Mouse (Mus musculus) neural tube, embryonic 12.5 days (tissue): ENCODE data around the gene Btg2. TPM values are rescaled to one million over a fixed set of nuclear protein-coding genes. Genes with fewer than 3 reads are reported as not detected.

Experiments used
- ATAC-seq: fragments of 200-750 bp; cut with Nextera tagmentation; 2 replicates; pipeline ENCODE4 v1.8.0; 2017; ENCODE audit warnings: low read depth, mild to moderate bottlenecking, moderate TSS enrichment, moderate library complexity; ENCODE audit not compliant: low FRiP score
- H3K27ac ChIP-seq: fragments of 300-500 bp; sonication (generic); 2 replicates; pipeline ENCODE4 v1.5.1; 2016
- H3K27me3 ChIP-seq: fragments of 300-500 bp; sonication (generic); replicated peaks from 2 replicates; pipeline ENCODE4 v1.6.1; 2016; ENCODE audit warnings: mild to moderate bottlenecking
- H3K36me3 ChIP-seq: fragments of 300-500 bp; sonication (generic); 2 replicates; pipeline ENCODE4 v1.6.1; 2016; ENCODE audit warnings: mild to moderate bottlenecking
- H3K4me1 ChIP-seq: fragments of 300-500 bp; sonication (generic); 2 replicates; pipeline ENCODE4 v1.6.1; 2016
- H3K4me2 ChIP-seq: fragments of 300-500 bp; sonication (generic); replicated peaks from 2 replicates; pipeline ENCODE4 v1.6.1; 2016; ENCODE audit warnings: mild to moderate bottlenecking
- H3K4me3 ChIP-seq: fragments of 300-500 bp; sonication (generic); 2 replicates; pipeline ENCODE4 v1.5.1; 2016
- H3K9ac ChIP-seq: fragments of 300-500 bp; sonication (generic); 2 replicates; pipeline ENCODE4 v1.6.1; 2016; ENCODE audit warnings: mild to moderate bottlenecking
- H3K9me3 ChIP-seq: fragments of 300-500 bp; sonication (generic); 2 replicates; pipeline ENCODE4 v1.6.1; 2016; ENCODE audit warnings: mild to moderate bottlenecking
- WGBS: fragments of 180-500 bp; shearing (Covaris S2); methylation state at CpG from one replicate; pipeline ENCODE4 v1.1.7; 2016; 5-methylcytosine and 5-hydroxymethylcytosine counted together
- polyA plus RNA-seq: library from polyadenylated mRNA; unstranded; fragments of >200 nt; fragmentation: Nextera tagmentation; extraction: Ambion mirVana; gene quantifications from 2 replicates; pipeline ENCODE4 v1.2.1, GENCODE M21; 2016

The Btg2 gene
- 114 and 120 TPM in 2 replicates for polyA plus RNA-seq

DNA sequence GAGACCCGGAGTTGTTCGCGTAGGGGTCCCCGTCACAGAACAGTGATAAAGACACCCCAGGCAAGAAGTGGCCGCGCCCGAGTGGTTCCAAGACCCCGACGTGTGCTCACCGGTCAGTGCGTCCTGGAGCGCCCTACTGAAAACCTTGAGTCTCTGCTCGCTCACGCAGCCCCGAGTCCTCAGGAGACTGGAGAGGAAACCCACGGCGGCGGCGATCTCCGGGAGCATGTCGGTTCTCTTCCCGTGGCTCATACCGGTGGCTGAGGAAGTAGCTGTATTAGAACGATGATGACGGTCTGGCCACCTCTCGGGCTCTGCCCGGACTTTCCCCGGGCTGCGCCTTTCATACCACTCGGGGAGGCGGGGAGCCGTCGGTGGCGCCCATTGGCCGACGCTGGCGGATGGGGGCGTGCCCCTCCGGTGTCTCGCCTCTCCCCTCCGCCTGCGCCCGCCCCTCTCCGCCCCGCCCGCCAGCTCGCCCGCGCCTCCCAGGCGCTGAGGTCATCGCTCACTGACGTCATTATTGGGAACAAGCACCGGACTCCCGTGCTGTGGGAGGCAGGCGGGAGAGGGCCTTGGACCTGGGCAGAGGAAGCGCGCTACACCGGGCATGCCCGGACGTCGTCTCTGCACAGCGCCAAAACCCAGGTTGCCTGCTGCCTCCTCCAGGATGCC, at the start of gene Btg2:
Gene Btg2 (minus strand): TSS at position 319 of the 675 bp plus-strand sequence.
- H3K4me1 ChIP-seq, result peaks cover 52% of the 10 kb centered on the region
- WGBS, result under 1% methylated on average over 62 of the region's 62 CpGs

DNA sequence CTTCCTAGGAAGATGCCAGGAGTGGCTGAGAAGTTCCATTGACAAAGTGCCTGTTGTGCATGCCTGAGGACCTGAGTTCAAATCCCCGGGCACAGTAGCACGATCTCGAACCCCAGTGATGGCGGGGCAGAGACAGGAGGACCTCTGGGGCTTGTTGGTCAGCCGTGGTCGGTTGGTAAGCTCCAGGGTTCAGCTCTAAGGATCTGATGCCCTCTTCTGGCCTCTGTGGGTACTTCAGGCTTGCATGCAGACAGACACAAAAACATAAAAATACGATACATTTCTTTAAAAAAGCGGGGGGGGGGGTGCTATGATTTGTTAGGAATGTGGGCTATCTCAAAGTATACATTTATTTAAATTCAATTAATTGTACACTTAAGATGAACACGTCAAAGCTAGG, 43.3 kb upstream of the Btg2 start:
- WGBS, result 61% methylated on average over 9 of the region's 9 CpGs
- no peaks in the 10 kb centered on the region for H3K9me3 ChIP-seq
- H3K27ac ChIP-seq, result no peak overlapping the region
- ATAC-seq, result no peak
- no peak overlapping the region for H3K4me3 ChIP-seq
- no peaks in the 10 kb centered on the region for H3K27me3 ChIP-seq
- H3K36me3 ChIP-seq, result no peaks in the 10 kb centered on the region
- no peak overlapping the region for H3K4me2 ChIP-seq
- H3K4me1 ChIP-seq, result no peaks in the 10 kb centered on the region
- H3K9ac ChIP-seq, result no peak overlapping the region

More for the DNA sequence above, at the start of gene Btg2:
- peak within 1 kb of the TSS; percentile 44 for H3K27ac ChIP-seq
- H3K9ac ChIP-seq, result peak within 1 kb of the TSS; percentile 84
- ATAC-seq, result peak; percentile 92
- H3K36me3 ChIP-seq, result peaks cover 15% of the 10 kb centered on the region
- H3K4me3 ChIP-seq, result peak within 1 kb of the TSS; percentile 71
- H3K4me2 ChIP-seq, result peak within 1 kb of the TSS; percentile 71
- no peaks in the 10 kb centered on the region for H3K9me3 ChIP-seq
- H3K27me3 ChIP-seq, result no peaks in the 10 kb centered on the region

DNA sequence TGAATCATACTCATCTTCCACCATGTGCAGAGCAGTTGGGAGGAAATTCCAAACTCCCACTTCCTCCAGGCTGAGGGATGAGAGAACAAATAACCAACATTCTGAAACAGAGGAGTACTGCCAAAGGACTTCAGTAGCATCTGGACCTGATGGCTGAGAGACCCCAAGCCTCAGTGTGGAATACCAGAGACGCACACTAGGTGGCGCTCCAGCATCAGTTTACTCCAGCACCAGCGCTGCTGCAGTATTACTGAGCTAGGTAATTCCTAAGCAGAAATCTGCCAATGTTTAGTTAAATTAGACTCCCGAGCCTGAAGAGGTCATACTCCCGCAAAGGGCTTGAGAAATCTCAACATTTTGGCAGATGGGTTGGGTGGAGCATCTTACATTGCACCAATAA, 41.3 kb upstream of the Btg2 start:
- Histone ChIP-seq H3K9ac (no peak overlapping the region), H3K4me2 (no peak overlapping the region), H3K4me1 (0 out of 2 replicates have a peak, but pooled peaks cover 6% of the 10 kb centered on the region), H3K4me3 (no peak overlapping the region), H3K27ac (no peak overlapping the region), H3K9me3 (no peaks in the 10 kb centered on the region), H3K36me3 (no peaks in the 10 kb centered on the region), H3K27me3 (no peaks in the 10 kb centered on the region)
- 4% methylated on average over 5 of the region's 5 CpGs for WGBS
- 0 out of 2 replicates have a peak, but pooled peaks have one; percentile 41 for ATAC-seq

DNA sequence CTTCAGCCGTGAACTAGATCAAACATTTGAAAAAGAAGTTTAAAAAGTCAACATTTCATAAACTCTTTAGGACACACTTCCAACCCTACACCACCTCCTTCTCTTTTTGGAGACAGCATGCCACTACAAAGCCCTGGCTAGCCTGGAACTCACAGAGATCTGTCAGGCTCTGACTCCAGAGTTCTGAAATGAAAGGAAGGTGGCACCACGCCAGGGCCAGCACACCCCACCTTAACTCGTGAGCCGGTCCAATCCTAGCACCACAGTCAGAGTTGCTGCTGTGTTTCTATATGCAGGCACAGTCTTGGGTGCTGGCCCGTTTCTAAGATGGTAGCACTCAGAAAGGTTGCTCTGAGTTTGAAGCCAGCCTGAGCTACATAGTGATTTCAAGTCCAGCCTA, 38.2 kb upstream of the Btg2 start:
- Histone ChIP-seq H3K4me2 (no peak overlapping the region), H3K4me1 (peaks cover 6% of the 10 kb centered on the region; the same call in 1 of the 2 replicates), H3K36me3 (no peaks in the 10 kb centered on the region), H3K9ac (no peak overlapping the region), H3K27ac (no peak overlapping the region), H3K9me3 (no peaks in the 10 kb centered on the region), H3K27me3 (no peaks in the 10 kb centered on the region), H3K4me3 (no peak overlapping the region)
- ATAC-seq, result no peak
- 83% methylated on average over 5 of the region's 5 CpGs for WGBS

DNA sequence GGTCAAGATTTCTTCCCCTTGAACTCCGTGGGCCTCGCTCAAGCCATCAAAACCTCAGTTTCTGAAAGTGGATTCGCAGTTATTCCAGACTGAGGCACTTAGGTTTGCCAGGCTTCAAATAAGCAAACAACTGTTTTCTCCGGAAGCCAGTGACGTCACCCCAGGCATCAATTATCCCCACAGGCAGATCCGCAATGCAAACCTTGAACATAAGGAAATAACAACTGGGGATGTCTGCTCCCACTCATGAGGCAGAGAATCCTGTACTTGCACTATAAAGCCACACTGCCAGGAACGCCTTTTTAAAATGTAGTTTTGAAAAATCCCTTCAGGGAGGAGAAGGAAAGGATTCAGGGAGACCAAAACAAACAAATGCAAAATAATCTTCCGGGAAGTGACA, 36.5 kb upstream of the Btg2 start:
- Histone ChIP-seq H3K9ac (no peak overlapping the region), H3K27ac (no peak overlapping the region)

GRCm38 (mm10) chr1:134114730-134115129, 35.8 kb upstream of the Btg2 start:
- no peak for ATAC-seq
- H3K36me3 ChIP-seq, result no peaks in the 10 kb centered on the region
- 86% methylated on average over 13 of the region's 13 CpGs for WGBS
- H3K27ac ChIP-seq, result no peak overlapping the region
- H3K27me3 ChIP-seq, result no peaks in the 10 kb centered on the region
- no peak overlapping the region for H3K4me3 ChIP-seq
- no peak overlapping the region for H3K4me2 ChIP-seq
- H3K4me1 ChIP-seq, result peaks cover 6% of the 10 kb centered on the region; the same call in 1 of the 2 replicates
- H3K9ac ChIP-seq, result no peak overlapping the region
- no peaks in the 10 kb centered on the region for H3K9me3 ChIP-seq

More for the DNA sequence above, 36.5 kb upstream of the Btg2 start:
- ATAC-seq, result no peak
- Histone ChIP-seq H3K9me3 (no peaks in the 10 kb centered on the region), H3K4me3 (no peak overlapping the region), H3K4me1 (peaks cover 6% of the 10 kb centered on the region; the same call in 1 of the 2 replicates), H3K36me3 (no peaks in the 10 kb centered on the region), H3K27me3 (no peaks in the 10 kb centered on the region), H3K4me2 (no peak overlapping the region)
- WGBS, result 62% methylated on average over 8 of the region's 8 CpGs

DNA sequence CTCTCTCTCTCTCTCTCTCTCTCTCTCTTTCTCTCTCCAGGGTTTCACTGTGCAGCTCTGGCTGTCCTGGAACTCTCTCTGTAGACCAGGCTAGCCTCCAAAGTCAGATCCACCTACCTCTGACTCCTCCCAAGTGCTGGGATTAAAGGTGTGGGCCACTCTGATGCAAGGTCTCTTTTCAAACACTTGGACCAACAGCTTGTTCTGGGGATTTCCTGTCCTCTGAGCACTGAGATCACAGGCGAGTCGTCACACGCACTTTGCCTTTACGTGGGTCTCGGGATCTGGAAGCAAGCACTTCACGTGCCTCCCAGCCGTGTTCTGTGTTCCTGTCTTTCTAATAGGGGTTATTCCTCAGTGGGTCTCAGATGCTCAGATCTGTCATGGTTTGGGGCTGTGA, 35.1 kb upstream of the Btg2 start:
- 87% methylated on average over 7 of the region's 7 CpGs for WGBS
- no peaks in the 10 kb centered on the region for H3K27me3 ChIP-seq
- no peak for ATAC-seq

GRCm38 (mm10) chr1:134113560-134113959, 34.6 kb upstream of the Btg2 start:
- Histone ChIP-seq H3K36me3 (no peaks in the 10 kb centered on the region), H3K9ac (no peak overlapping the region), H3K4me2 (no peak overlapping the region), H3K27me3 (no peaks in the 10 kb centered on the region), H3K4me3 (no peak overlapping the region), H3K27ac (no peak overlapping the region), H3K9me3 (no peaks in the 10 kb centered on the region), H3K4me1 (peaks cover 6% of the 10 kb centered on the region; the same call in 1 of the 2 replicates)
- 71% methylated on average over 5 of the region's 5 CpGs for WGBS
- no peak for ATAC-seq

More for the DNA sequence above, 35.1 kb upstream of the Btg2 start:
- Histone ChIP-seq H3K4me1 (peaks cover 6% of the 10 kb centered on the region; the same call in 1 of the 2 replicates), H3K4me3 (no peak overlapping the region), H3K9ac (no peak overlapping the region), H3K4me2 (no peak overlapping the region), H3K9me3 (no peaks in the 10 kb centered on the region), H3K36me3 (no peaks in the 10 kb centered on the region), H3K27ac (no peak overlapping the region)

- Histone ChIP-seq H3K9me3 (no peaks in the 10 kb centered on the region), H3K9ac (no peak within 1 kb of the TSS), H3K27me3 (no peaks in the 10 kb centered on the region), H3K4me2 (no peak within 1 kb of the TSS), H3K27ac (no peak within 1 kb of the TSS), H3K4me1 (peaks cover 6% of the 10 kb centered on the region; the same call in 1 of the 2 replicates), H3K4me3 (no peak within 1 kb of the TSS), H3K36me3 (no peaks in the 10 kb centered on the region)
- 71% methylated on average over 4 of the region's 4 CpGs for WGBS
- no peak for ATAC-seq
These were observed 32.1 kb upstream of the Btg2 start, which contains the start of gene Chit1 for GRCm38 (mm10) chr1:134110979-134111378. TSS of gene Chit1 (plus strand) at chr1:134111242.

DNA sequence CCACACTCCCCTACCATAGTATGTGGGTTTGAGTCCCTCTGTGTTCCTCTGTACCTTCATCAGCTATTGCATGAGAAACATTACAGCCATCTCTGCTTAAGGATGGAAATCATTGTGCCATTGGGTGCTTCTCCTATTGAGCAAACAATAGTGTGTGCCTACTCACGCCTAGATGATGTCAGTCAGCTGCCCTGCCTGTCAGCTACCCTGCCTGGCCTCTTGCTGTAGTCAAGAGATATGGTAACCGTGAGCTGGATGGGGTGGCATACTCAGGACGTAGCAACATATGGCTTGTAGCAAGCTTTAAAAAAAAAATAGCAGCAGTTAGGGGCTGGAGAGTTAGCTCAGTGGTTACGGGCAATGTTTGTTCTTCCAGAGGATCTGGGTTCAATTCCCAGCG, 31.5 kb upstream of the Btg2 start:
- no peak overlapping the region for H3K9ac ChIP-seq
- no peak overlapping the region for H3K4me3 ChIP-seq
- no peaks in the 10 kb centered on the region for H3K27me3 ChIP-seq
- H3K4me1 ChIP-seq, result peaks cover 1% of the 10 kb centered on the region; the same call in 1 of the 2 replicates
- no peak overlapping the region for H3K4me2 ChIP-seq
- H3K27ac ChIP-seq, result no peak overlapping the region
- no peaks in the 10 kb centered on the region for H3K36me3 ChIP-seq
- no peak for ATAC-seq
- H3K9me3 ChIP-seq, result no peaks in the 10 kb centered on the region
- 88% methylated on average over 5 of the region's 5 CpGs for WGBS

- Histone ChIP-seq H3K27ac (no peak overlapping the region), H3K4me3 (no peak overlapping the region), H3K4me2 (no peak overlapping the region), H3K36me3 (no peaks in the 10 kb centered on the region), H3K9me3 (no peaks in the 10 kb centered on the region), H3K27me3 (no peaks in the 10 kb centered on the region), H3K9ac (no peak overlapping the region), H3K4me1 (no peaks in the 10 kb centered on the region; the same call in 1 of the 2 replicates)
- WGBS, result 89% methylated on average over 3 of the region's 3 CpGs
- no peak; the same call in 1 of the 2 replicates for ATAC-seq
These were observed 31.1 kb upstream of the Btg2 start for GRCm38 (mm10) chr1:134110015-134110414.

DNA sequence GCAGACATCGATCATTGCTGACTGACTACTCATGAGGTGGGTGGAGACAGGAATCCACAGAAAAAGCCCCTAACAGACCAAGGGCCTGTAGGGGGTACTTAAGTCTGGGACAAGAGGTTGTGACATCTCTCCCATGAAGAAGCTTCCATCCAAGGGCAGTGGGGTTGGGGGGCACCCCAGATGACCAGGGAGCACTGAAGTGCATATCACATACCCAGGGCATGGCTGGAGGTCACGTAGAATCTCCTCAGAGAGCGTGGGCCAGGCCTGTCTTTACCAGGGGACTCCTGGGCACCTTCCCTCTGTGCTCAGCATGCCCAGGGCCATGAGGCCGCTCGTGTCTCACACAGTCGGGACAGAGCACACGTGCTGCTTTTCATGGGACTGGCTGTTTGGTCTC, 28.9 kb upstream of the Btg2 start:
- Histone ChIP-seq H3K27me3 (no peaks in the 10 kb centered on the region), H3K4me1 (peaks cover 6% of the 10 kb centered on the region; the same call in 1 of the 2 replicates), H3K4me2 (no peak overlapping the region), H3K4me3 (no peak overlapping the region), H3K36me3 (no peaks in the 10 kb centered on the region; the same call in 1 of the 2 replicates), H3K9me3 (no peaks in the 10 kb centered on the region), H3K27ac (no peak overlapping the region), H3K9ac (no peak overlapping the region)
- no peak for ATAC-seq
- WGBS, result 89% methylated on average over 7 of the region's 7 CpGs
